Mouse (Mus musculus): ENCODE measurements around the gene Mrps12. TPM values are rescaled to one million over a fixed set of nuclear protein-coding genes. Genes with fewer than 3 reads are reported as not detected.

Mrps12 gene
- 24.0 TPM for total RNA-seq (2023)

GRCm38 (mm10) chr7:28741709-28742438, at the start of gene Mrps12, which contains the start of gene Sars2:
Gene Mrps12, minus strand, starts transcription at chr7:28741820.
Gene Sars2, plus strand, starts transcription at chr7:28741992.

DNA sequence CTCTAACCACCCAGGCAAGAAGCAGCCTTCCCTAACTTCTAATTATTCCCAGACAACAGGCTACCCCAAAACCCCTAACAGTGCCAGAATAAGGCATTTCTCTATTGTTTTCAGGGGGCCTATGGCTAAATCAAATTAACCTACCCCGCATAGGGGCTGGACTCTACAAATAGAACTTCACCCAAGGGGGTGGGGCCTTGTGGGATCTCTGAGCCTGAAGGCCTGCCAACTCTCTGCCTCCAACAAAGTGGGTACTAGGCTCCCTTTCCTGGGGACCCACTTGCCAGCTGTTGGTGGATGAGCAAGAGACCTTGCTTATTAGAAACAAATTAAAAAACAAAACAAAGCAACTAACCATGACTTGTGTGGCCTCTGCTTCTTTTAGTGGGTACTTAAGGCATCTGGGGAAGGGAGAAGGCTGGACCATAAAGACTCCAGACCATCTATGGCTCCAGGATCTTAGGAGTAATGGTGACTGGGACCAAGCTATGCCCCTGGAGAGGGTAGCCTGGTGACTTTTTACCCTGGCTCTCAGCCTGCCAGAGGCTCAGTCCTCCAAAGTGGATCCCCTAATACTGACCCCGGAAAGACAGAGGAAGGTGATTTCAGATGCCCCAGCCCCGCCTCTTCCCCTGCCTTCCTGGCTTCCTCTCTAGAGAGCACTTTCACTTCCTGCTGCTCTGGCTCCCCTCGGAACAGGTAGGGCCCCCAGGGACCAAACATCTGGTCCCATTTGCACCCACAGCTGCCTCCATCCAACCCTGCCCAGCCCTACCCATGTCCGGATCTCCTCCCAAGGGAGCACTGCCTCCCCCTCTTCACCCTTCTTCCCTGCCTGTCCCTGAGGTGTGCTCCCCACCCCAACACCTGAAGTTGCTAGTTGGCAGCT, 46.9 kb upstream of the Mrps12 start, which contains the start of gene Rinl:
Gene Rinl, plus strand, starts transcription at position 663 of the 889 bp plus-strand sequence.

GRCm38 (mm10) chr7:28767462-28767965, 25.9 kb upstream of the Mrps12 start, which contains the start of gene Nfkbib:
Gene Nfkbib, minus strand, starts transcription at chr7:28767512.

DNA sequence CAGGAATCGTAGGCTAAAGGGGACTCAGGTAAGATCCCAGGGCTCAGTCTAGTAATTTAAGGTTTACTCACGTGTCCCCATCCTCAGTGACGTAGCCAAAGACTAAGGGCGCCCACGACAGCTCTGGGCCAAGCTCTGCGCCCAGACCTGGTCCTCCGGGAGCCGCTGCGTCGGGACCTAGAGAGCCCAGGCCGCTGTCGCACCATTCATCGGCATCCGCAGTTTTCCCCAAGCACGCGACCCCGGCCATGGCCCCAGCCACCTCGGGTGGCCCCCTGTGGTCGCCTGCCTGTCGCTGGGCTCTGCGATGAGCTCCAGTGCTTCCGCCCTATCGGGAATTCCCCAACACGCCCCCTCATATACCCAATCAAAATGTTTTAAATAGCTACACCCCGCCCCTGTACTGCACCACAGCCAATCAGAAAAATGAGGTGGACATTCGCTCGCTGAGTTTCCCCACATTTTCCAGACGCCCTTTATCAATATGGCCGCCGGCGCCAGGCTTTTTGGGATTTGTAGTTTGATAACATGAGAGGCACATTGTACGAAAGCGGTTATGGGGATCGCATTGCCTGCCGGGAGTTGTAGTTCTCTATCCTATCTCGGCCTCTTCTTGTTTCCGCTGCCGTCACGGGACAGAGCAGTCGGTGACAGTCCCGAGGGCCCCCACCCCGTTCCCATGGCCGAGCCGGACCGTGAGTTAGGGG, 24.7 kb upstream of the Mrps12 start, which contains the start of gene Sirt2:
Gene Sirt2, plus strand, starts transcription at position 563 of the 707 bp plus-strand sequence.

GRCm38 (mm10) chr7:28756079-28756478, 14.5 kb upstream of the Mrps12 start, which contains the start of gene Ccer2:
Gene Ccer2, plus strand, starts transcription at chr7:28756174.

GRCm38 (mm10) chr7:28716590-28717281, 24.9 kb downstream of the Mrps12 start, which contains the start of gene Fbxo17:
Gene Fbxo17, plus strand, starts transcription at chr7:28716804.

DNA sequence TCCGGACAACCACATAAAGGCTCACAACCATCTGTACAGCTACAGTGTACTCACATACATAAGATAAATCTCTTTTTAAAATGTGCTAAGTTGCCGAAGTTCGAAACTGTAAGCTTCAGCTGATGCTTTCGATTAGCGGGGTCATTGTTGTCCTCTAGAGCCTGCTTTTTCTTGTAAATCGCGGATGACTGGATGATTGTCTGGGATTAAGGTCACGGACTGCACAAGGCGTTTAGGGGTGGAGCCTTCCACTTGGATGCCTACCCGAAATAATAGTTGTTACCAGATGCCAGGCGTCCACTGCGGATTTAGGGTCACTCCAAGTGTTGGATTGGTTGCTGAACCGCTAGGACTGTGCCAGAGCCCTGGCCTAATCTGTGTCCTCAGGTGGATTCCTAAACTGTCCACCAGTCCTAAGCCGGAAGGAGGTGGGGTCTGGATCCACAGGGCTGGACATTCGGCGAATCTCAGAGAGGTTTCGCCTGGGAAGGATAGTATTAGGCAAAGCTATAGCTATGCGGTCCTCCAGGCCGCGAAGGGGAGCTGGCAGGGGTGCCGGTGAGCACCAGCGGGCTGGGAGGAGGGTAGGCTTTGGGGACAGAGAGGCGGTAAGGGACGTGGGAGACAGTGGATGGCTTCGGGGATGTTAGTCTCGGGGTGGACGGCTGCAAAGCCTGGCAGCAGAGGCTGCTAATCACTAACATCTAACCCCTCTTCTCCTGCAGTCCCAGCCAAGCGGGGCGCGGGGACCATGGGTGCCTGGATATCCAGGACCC, 48.9 kb downstream of the Mrps12 start, which contains the start of gene Fbxo27:
Gene Fbxo27, plus strand, starts transcription at position 305 of the 776 bp plus-strand sequence.

Other genes starting within 250 kb of the Mrps12 start
- not detected for gene Ifnl2, start 231.4 kb downstream of the Mrps12 start, total RNA-seq (2023)
- gene Ifnl3, start 219.0 kb downstream of the Mrps12 start, total RNA-seq (2023), result not detected
- gene Sycn, start 200.9 kb downstream of the Mrps12 start, total RNA-seq (2023), result not detected
- gene Nccrp1, start 194.6 kb downstream of the Mrps12 start, total RNA-seq (2023), result 0.38 TPM
- 45.7 TPM for gene Samd4b, start 143.7 kb downstream of the Mrps12 start, total RNA-seq (2023)
- gene Pak4, start 143.6 kb downstream of the Mrps12 start, total RNA-seq (2023), result 8.9 TPM
- not detected for gene Acp7, start 110.5 kb downstream of the Mrps12 start, total RNA-seq (2023)
- gene Fbxo27, start 49.0 kb downstream of the Mrps12 start, total RNA-seq (2023), result 2.8 TPM
- 34.4 TPM for gene Fbxo17, start 25.0 kb downstream of the Mrps12 start, total RNA-seq (2023)
- 22.5 TPM for gene Sars2, start 172 bp upstream of the Mrps12 start, total RNA-seq (2023)
- 1.3 TPM for gene Ccer2, start 14.4 kb upstream of the Mrps12 start, total RNA-seq (2023)
- gene Sirt2, start 24.9 kb upstream of the Mrps12 start, total RNA-seq (2023), result 69.1 TPM
- 58.4 TPM for gene Nfkbib, start 25.7 kb upstream of the Mrps12 start, total RNA-seq (2023)
- gene Rinl, start 47.1 kb upstream of the Mrps12 start, total RNA-seq (2023), result 124 TPM
- 651 TPM for gene Hnrnpl, start 66.7 kb upstream of the Mrps12 start, total RNA-seq (2023)
- gene Ech1, start 83.4 kb upstream of the Mrps12 start, total RNA-seq (2023), result 57.6 TPM
- 11.4 TPM for gene Lgals4, start 92.0 kb upstream of the Mrps12 start, total RNA-seq (2023)
- not detected for gene Lgals7, start 122.0 kb upstream of the Mrps12 start, total RNA-seq (2023)
- not detected for gene Capn12, start 139.6 kb upstream of the Mrps12 start, total RNA-seq (2023)
- gene Actn4, start 220.5 kb upstream of the Mrps12 start, total RNA-seq (2023), result 172 TPM
- 306 TPM for gene Eif3k, start 240.0 kb upstream of the Mrps12 start, total RNA-seq (2023)
- 83.2 TPM for gene Map4k1, start 240.2 kb upstream of the Mrps12 start, total RNA-seq (2023)